8 mouse cellular contexts compared by ENCODE assay signal in the genomic region with DNA sequence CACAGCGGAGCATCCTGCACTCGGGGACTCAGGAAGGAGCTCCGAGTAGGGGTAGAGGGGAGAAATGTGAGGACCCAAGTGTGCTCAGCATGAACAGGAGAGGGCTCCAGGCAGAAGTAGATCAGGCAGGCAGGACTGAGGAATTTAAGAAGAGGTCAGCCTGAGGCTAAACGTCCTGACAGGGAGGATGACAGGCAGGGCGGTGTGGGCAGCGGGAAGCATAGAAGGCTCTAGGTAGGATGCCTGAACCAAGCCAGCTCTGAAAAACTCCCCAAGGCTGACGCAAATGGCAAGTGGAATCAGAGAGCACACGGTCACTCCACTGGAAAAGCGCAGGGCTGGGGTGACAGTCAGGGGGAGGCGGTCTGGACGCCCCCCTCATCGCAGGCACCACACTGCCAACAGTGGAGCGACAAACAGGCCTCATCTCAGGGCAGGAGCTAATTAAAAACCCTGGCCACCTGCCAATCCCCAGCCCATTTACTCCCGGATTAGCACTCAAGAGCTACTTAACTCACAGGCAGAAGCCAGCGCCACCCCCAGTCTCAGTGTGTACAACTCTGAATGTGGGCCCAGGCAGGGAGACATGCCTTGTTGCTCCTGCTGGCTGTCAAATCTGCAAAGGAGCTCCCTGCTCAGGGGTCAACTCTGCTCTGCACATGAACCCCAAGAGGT. TPM values are rescaled to one million over a fixed set of nuclear protein-coding genes. Genes with fewer than 3 reads are reported as not detected.
DNase-seq lines count a peak whose midpoint lies in the region; ATAC-seq and TF ChIP-seq lines count a peak whose summit lies in the region.

No protein-coding gene starts in this region.

- no peak for TF ChIP-seq CTCF in stomach, postnatal 0 days (IDR thresholded peaks at IDR 0.05; ENCODE audit: low read depth)

- H3K4me2 ChIP-seq in stomach, embryonic 14.5 days (replicated peaks; ENCODE audit: low read depth, low read length): no peak overlapping the region
- no peak overlapping the region for H3K4me2 ChIP-seq in stomach, postnatal 0 days (replicated peaks; ENCODE audit: low read depth)
- no peak overlapping the region for H3K4me2 ChIP-seq in kidney, embryonic 16.5 days (replicated peaks; ENCODE audit: low read depth, low read length)
- H3K4me2 ChIP-seq in stomach, embryonic 16.5 days (ENCODE audit: low read depth, low read length): no peak overlapping the region

- no peak overlapping the region for H3K27ac ChIP-seq in stomach, embryonic 14.5 days (ENCODE audit: low read length)
- H3K27ac ChIP-seq in stomach, postnatal 0 days (replicated peaks): no peak overlapping the region
- H3K27ac ChIP-seq in kidney, embryonic 16.5 days (ENCODE audit: low read length): no peak overlapping the region
- H3K27ac ChIP-seq in macrophage: peak overlapping the region; percentile 87; the same call in 1 of the 2 replicates
- no peak overlapping the region for H3K27ac ChIP-seq in stomach, embryonic 16.5 days (ENCODE audit: low read length)

- WGBS in stomach, embryonic 14.5 days: 29% methylated on average over 15 of the region's 15 CpGs
- WGBS in stomach, postnatal 0 days: 36% methylated on average over 15 of the region's 15 CpGs
- WGBS in kidney, embryonic 16.5 days: 23% methylated on average over 15 of the region's 15 CpGs
- WGBS in macrophage (ENCODE audit: missing documents): 84% methylated on average over 15 of the region's 15 CpGs
- 41% methylated on average over 15 of the region's 15 CpGs for WGBS in stomach, embryonic 16.5 days

- DNase-seq in stomach, postnatal 0 days (ENCODE audit: low spot score): no peak
- peak; percentile 80 to 88 for DNase-seq in frontal cortex, postnatal 36 days (ENCODE audit: low spot score in 2 of 2)
- DNase-seq in adrenal gland, postnatal 4 days (ENCODE audit: low spot score in 2 of 2): no peak
- no peak for DNase-seq in urinary bladder, postnatal 10 days (ENCODE audit: low spot score)

- no peak overlapping the region for H3K9ac ChIP-seq in stomach, embryonic 14.5 days (replicated peaks; ENCODE audit: low read depth, low read length)
- H3K9ac ChIP-seq in stomach, postnatal 0 days (ENCODE audit: low read length): no peak overlapping the region
- peak overlapping the region; percentile 14 for H3K9ac ChIP-seq in kidney, embryonic 16.5 days (replicated peaks; ENCODE audit: low read length)
- H3K9ac ChIP-seq in stomach, embryonic 16.5 days (ENCODE audit: low read length): no peak overlapping the region

- no peak for TF ChIP-seq EP300 in stomach, postnatal 0 days (optimal IDR thresholded peaks at IDR 0.05)

- H3K79me2 ChIP-seq in macrophage (ENCODE audit: inconsistent target): peaks cover 20% of the 10 kb centered on the region; the same call in 1 of the 2 replicates

- no peaks in the 10 kb centered on the region for H3K36me3 ChIP-seq in stomach, embryonic 14.5 days (ENCODE audit: control insufficient read depth, insufficient read depth, low read length)
- no peaks in the 10 kb centered on the region for H3K36me3 ChIP-seq in stomach, postnatal 0 days (ENCODE audit: control insufficient read depth, insufficient read depth, low read length)
- no peaks in the 10 kb centered on the region for H3K36me3 ChIP-seq in kidney, embryonic 16.5 days (ENCODE audit: insufficient read depth, low read length)
- H3K36me3 ChIP-seq in macrophage (ENCODE audit: inconsistent target): peaks cover 61% of the 10 kb centered on the region
- H3K36me3 ChIP-seq in stomach, embryonic 16.5 days (ENCODE audit: control insufficient read depth, insufficient read depth, low read length): no peaks in the 10 kb centered on the region

- H3K9me3 ChIP-seq in stomach, embryonic 14.5 days (ENCODE audit: control insufficient read depth, low read depth, low read length): no peaks in the 10 kb centered on the region
- H3K9me3 ChIP-seq in stomach, postnatal 0 days (ENCODE audit: control insufficient read depth, low read length): no peaks in the 10 kb centered on the region
- H3K9me3 ChIP-seq in kidney, embryonic 16.5 days (ENCODE audit: low read length): no peaks in the 10 kb centered on the region
- H3K9me3 ChIP-seq in stomach, embryonic 16.5 days (replicated peaks; ENCODE audit: control insufficient read depth, low read length): no peaks in the 10 kb centered on the region

- H3K4me1 ChIP-seq in stomach, embryonic 14.5 days (ENCODE audit: control insufficient read depth, insufficient read depth, low read length): peaks cover 26% of the 10 kb centered on the region
- H3K4me1 ChIP-seq in stomach, postnatal 0 days (replicated peaks; ENCODE audit: control insufficient read depth, insufficient read depth): no peaks in the 10 kb centered on the region
- H3K4me1 ChIP-seq in kidney, embryonic 16.5 days (ENCODE audit: insufficient read depth, low read length): peaks cover 36% of the 10 kb centered on the region
- peaks cover 34% of the 10 kb centered on the region for H3K4me1 ChIP-seq in stomach, embryonic 16.5 days (ENCODE audit: control insufficient read depth, insufficient read depth, low read length)

- no peak overlapping the region for H3K4me3 ChIP-seq in stomach, embryonic 14.5 days (ENCODE audit: low read depth, low read length)
- H3K4me3 ChIP-seq in stomach, postnatal 0 days (ENCODE audit: low read depth, low read length): no peak overlapping the region
- no peak overlapping the region for H3K4me3 ChIP-seq in kidney, embryonic 16.5 days (ENCODE audit: low read length)
- H3K4me3 ChIP-seq in macrophage (ENCODE audit: inconsistent target): no peak overlapping the region
- H3K4me3 ChIP-seq in stomach, embryonic 16.5 days (replicated peaks; ENCODE audit: low read length): no peak overlapping the region

- peak; percentile 44; the same call in 1 of the 2 replicates for ATAC-seq in stomach, embryonic 14.5 days (ENCODE audit: insufficient number of reproducible peaks, insufficient read depth, low FRiP score, low read depth)
- ATAC-seq in stomach, postnatal 0 days (ENCODE audit: low FRiP score, low TSS enrichment): no peak
- peak; percentile 17; the same call in 1 of the 2 replicates for ATAC-seq in kidney, embryonic 16.5 days (ENCODE audit: low FRiP score, low TSS enrichment)
- ATAC-seq in stomach, embryonic 16.5 days (ENCODE audit: insufficient read depth, low FRiP score): peak; percentile 30; the same call in 1 of the 2 replicates

- H3K27me3 ChIP-seq in stomach, embryonic 14.5 days (ENCODE audit: control insufficient read depth, insufficient read depth, low read length): no peaks in the 10 kb centered on the region
- H3K27me3 ChIP-seq in stomach, postnatal 0 days (ENCODE audit: control insufficient read depth, insufficient read depth, low read length): no peaks in the 10 kb centered on the region
- peaks cover 18% of the 10 kb centered on the region; the same call in 1 of the 2 replicates for H3K27me3 ChIP-seq in kidney, embryonic 16.5 days (ENCODE audit: insufficient read depth, low read length)
- no peaks in the 10 kb centered on the region for H3K27me3 ChIP-seq in stomach, embryonic 16.5 days (ENCODE audit: control insufficient read depth, insufficient read depth, low read length)

RNA-seq across cellular contexts. Expression of a gene that starts 22.0 kb away (rescaled TPM):
- polyA plus RNA-seq in stomach, embryonic 14.5 days (2014; fragmentation: Nextera tagmentation; extraction: Ambion mirVana): 2.5 and 2.8 TPM in 2 replicates
- polyA plus RNA-seq in stomach, postnatal 0 days (2015; fragmentation: Nextera tagmentation; extraction: Ambion mirVana): 1.3 and 1.4 TPM in 2 replicates
- polyA plus RNA-seq in kidney, embryonic 16.5 days (2015; fragmentation: Nextera tagmentation; extraction: Ambion mirVana): 2.6 and 3.3 TPM in 2 replicates
- total RNA-seq in macrophage (2018; cell fraction: chromatin; rRNA removed): 10 to 100 TPM in 20 of 26 experiments, 1 to 10 TPM in 6; 4.5 to 70.6 (median 39.8) TPM
- total RNA-seq in macrophage (2018; cell fraction: cytosol; rRNA removed): 10 to 100 TPM; 33.2 to 95.9 (median 60.8) TPM
- total RNA-seq in macrophage (2018; cell fraction: nucleus; rRNA removed): 100 to 1,000 TPM in 2 of 26 experiments, 10 to 100 TPM in 24; 11.9 to 109 (median 63.4) TPM
- 46.2 to 91.4 TPM (median 57.7 TPM) in 3 replicates for polyA plus RNA-seq in macrophage (2018)
- polyA plus RNA-seq in stomach, embryonic 16.5 days (2015; fragmentation: Nextera tagmentation; extraction: Ambion mirVana): 5.6 and 7.4 TPM in 2 replicates
- total RNA-seq in adrenal gland, postnatal 4 days (2021): 1 to 10 TPM; 3.2 to 4.7 TPM

RNA-seq across cellular contexts. Expression of a gene that starts 23.5 kb away (rescaled TPM):
- 15.0 and 15.5 TPM in 2 replicates for polyA plus RNA-seq in stomach, embryonic 14.5 days (2014; fragmentation: Nextera tagmentation; extraction: Ambion mirVana)
- 3.6 and 3.7 TPM in 2 replicates for polyA plus RNA-seq in stomach, postnatal 0 days (2015; fragmentation: Nextera tagmentation; extraction: Ambion mirVana)
- 7.3 and 8.3 TPM in 2 replicates for polyA plus RNA-seq in kidney, embryonic 16.5 days (2015; fragmentation: Nextera tagmentation; extraction: Ambion mirVana)
- total RNA-seq in macrophage (2018; cell fraction: chromatin; rRNA removed): 100 to 1,000 TPM in 2 of 26 experiments, 10 to 100 TPM in 24; 35.9 to 104 (median 78.9) TPM
- 10 to 100 TPM; 31.5 to 71.3 (median 44.8) TPM for total RNA-seq in macrophage (2018; cell fraction: cytosol; rRNA removed)
- total RNA-seq in macrophage (2018; cell fraction: nucleus; rRNA removed): 10 to 100 TPM; 33.8 to 91.9 (median 57.5) TPM
- 14.9 to 18.5 TPM (median 15.9 TPM) in 3 replicates for polyA plus RNA-seq in macrophage (2018)
- 7.1 and 8.0 TPM in 2 replicates for polyA plus RNA-seq in stomach, embryonic 16.5 days (2015; fragmentation: Nextera tagmentation; extraction: Ambion mirVana)
- 10 to 100 TPM; 85.4 to 98.1 TPM for total RNA-seq in adrenal gland, postnatal 4 days (2021)

Comparison
In these comparisons a context has a peak if more than half of its experiments do, and no peak if none do; other contexts are left out.
1. DNase-seq: peak in frontal cortex, postnatal 36 days (2 of 2); none in stomach, postnatal 0 days (single experiment), adrenal gland, postnatal 4 days (0 of 2) and urinary bladder, postnatal 10 days (single experiment).